Mouse (Mus musculus) c-Kit-positive CD71-negative TER-119-negative erythroid progenitor cells, embryonic 14.5 days (primary cell): ENCODE measurements around the gene Csnk2b.

Source experiments
- DNase-seq: peaks from one replicate; pipeline ENCODE4 v3.0.0-alpha.2; 2013; ENCODE audit warnings: low read depth

The Csnk2b gene

GRCm38 (mm10) chr17:35121871-35122303 is at the start of gene Csnk2b:
Csnk2b (minus strand) TSS chr17:35122053.
- peak; percentile 55 for DNase-seq

- DNase-seq, result peak; percentile 62
Observed at GRCm38 (mm10) chr17:35168541-35169207, 46.8 kb upstream of the Csnk2b start.

- no peak for DNase-seq
Observed at GRCm38 (mm10) chr17:35167794-35168193, 45.9 kb upstream of the Csnk2b start.

GRCm38 (mm10) chr17:35166352-35167035 is 44.6 kb upstream of the Csnk2b start:
- DNase-seq, result peak; percentile 89

- no peak for DNase-seq
Observed at GRCm38 (mm10) chr17:35165451-35166155, 43.8 kb upstream of the Csnk2b start.

- peak; percentile 98 for DNase-seq
Observed at GRCm38 (mm10) chr17:35164568-35165450, 43.0 kb upstream of the Csnk2b start, which contains the start of gene Prrc2a. Prrc2a (minus strand) TSS chr17:35164897.

- no peak for DNase-seq
Observed at GRCm38 (mm10) chr17:35164218-35164567, 42.3 kb upstream of the Csnk2b start.

GRCm38 (mm10) chr17:35163326-35164081 is 41.7 kb upstream of the Csnk2b start:
- DNase-seq, result no peak

- DNase-seq, result no peak
Observed at GRCm38 (mm10) chr17:35162730-35163129, 40.9 kb upstream of the Csnk2b start.

GRCm38 (mm10) chr17:35162121-35162520 is 40.3 kb upstream of the Csnk2b start:
- no peak for DNase-seq

- DNase-seq, result no peak
Observed at GRCm38 (mm10) chr17:35161421-35161820, 39.6 kb upstream of the Csnk2b start.

- no peak for DNase-seq
Observed at GRCm38 (mm10) chr17:35159638-35160037, 37.8 kb upstream of the Csnk2b start.

GRCm38 (mm10) chr17:35158850-35159593 is 37.2 kb upstream of the Csnk2b start:
- no peak for DNase-seq

- DNase-seq, result no peak
Observed at GRCm38 (mm10) chr17:35157661-35158175, 35.9 kb upstream of the Csnk2b start.

GRCm38 (mm10) chr17:35157254-35157653 is 35.4 kb upstream of the Csnk2b start:
- no peak for DNase-seq

GRCm38 (mm10) chr17:35156461-35157200 is 34.8 kb upstream of the Csnk2b start:
- no peak for DNase-seq

GRCm38 (mm10) chr17:35155451-35155850 is 33.6 kb upstream of the Csnk2b start:
- DNase-seq, result no peak

GRCm38 (mm10) chr17:35154616-35155015 is 32.8 kb upstream of the Csnk2b start:
- DNase-seq, result no peak

GRCm38 (mm10) chr17:35153931-35154330 is 32.1 kb upstream of the Csnk2b start:
- DNase-seq, result no peak
